Mouse (Mus musculus) ES-E14 (cell line): ENCODE results near the gene Creg2.

Experiments used
- CHD2 ChIP-seq: IDR thresholded peaks from 2 replicates; pipeline ENCODE4 v1.6.1; 2014; ENCODE audit warnings: mild to moderate bottlenecking, low read depth, low read length, inconsistent platforms
- MAFK ChIP-seq: IDR thresholded peaks from 2 replicates; pipeline ENCODE4 v1.6.1; 2014; ENCODE audit warnings: mild to moderate bottlenecking, low read depth, low read length, inconsistent platforms; ENCODE audit not compliant: insufficient read depth

DNA sequence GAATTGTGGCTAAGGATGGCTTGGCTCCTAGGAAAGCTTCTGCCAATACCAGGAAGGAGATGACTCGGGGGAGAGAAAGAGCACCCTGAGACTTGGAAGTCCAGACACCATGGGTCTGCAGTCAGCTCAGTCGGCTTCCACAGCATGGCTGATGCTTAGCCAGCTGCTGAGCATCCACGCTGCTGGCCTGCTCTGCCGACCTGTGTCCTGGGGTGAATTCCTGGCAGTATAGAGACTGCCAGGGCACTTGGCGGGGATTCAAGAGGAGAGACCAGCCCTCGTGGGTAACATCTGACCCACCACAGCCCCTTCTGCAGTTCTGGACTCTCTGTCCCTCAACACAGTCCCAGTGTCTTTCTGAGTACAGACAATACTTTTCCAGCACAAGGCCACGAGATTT, 43.5 kb upstream of the Creg2 start:
- no peak for TF ChIP-seq MAFK
- TF ChIP-seq CHD2 = no peak
